Mouse (Mus musculus) kidney, postnatal 25 days (tissue): ENCODE data around the gene Alkbh1.

ENCODE experiments used
- DNase-seq, 2 experiments: peaks; one replicate each; pipeline ENCODE4 v3.0.0; 2021; ENCODE audit warnings: mixed read lengths in 2 of 2

Alkbh1 gene

DNA sequence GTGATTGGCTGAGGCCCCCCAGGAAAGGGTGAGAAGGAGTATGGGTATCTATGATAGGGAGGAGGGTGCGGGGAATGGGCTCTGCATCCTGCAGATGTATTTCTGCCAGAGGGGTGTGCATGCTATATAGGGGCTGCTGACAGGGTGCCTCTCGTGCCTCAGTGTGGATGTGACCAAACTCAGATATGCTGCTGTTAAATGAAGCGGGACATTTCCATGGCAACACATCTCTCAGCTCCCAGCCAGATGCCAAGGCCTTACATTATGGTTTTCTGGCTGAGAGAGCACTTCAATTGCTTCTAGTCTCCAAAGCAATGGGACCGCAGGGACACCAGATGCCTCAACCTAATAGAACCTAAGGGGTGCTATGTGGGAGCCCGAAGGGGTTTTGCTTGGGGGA lies 24.9 kb downstream of the Alkbh1 start:
- DNase-seq: no peak

GRCm38 (mm10) chr12:87416690-87417089 lies 27.1 kb downstream of the Alkbh1 start:
- DNase-seq: peak; percentile 74 to 83

GRCm38 (mm10) chr12:87415358-87415757 lies 28.5 kb downstream of the Alkbh1 start:
- no peak for DNase-seq

DNA sequence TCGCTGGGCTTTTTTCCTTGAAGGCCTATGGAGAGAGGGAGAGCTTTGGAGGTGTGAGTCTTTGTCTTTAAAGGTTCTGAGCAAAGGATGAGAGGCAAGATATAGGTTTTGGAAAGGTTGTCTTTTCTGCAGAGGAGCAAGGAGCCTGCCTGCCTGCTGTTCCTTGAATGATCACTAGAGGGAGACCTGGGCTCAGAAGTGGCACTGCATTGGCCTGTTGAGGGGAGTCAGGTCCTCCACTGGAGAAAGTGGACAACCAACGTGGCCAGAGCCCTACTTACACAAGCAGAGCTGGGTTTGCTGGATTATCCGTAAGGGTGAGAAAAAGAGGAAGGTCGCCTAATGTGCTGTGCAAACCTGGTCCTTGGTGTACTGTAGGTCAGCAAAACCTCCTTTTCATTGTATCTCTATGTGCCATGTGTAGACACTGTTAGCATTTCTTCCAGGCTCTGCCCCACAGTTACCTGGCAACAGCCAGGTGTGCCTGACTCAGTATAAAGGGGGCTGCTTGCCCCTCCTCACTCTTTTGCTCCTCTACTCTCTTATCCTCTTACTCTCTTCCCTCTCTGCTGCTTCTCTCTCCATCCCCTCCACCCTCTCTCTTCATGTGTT lies 30.5 kb downstream of the Alkbh1 start:
- DNase-seq: peak; percentile 69 to 84

- no peak for DNase-seq
Observed at GRCm38 (mm10) chr12:87410999-87411398, 32.8 kb downstream of the Alkbh1 start.

DNA sequence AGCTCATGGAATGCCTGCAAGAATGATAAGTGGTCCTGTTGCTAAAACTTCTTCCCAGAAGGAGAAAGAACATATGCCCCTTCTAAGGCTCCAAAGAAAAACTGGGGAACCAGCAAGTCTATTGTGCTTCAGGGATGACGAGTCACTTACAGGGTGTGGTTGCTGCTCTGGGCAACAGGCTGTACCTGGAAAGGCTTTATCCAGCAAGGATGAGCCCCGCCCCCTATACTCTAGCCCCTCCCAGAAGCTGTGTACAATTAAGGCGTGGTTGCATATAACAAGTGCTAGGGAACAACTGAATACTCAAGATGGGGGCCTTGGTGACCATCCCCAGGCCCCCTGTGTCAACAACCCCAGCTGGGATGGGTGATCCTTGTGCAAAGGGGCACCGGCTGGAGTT lies 34.7 kb downstream of the Alkbh1 start:
- no peak for DNase-seq

GRCm38 (mm10) chr12:87407869-87408605 lies 35.8 kb downstream of the Alkbh1 start:
- peak; percentile 63 to 70 for DNase-seq

DNA sequence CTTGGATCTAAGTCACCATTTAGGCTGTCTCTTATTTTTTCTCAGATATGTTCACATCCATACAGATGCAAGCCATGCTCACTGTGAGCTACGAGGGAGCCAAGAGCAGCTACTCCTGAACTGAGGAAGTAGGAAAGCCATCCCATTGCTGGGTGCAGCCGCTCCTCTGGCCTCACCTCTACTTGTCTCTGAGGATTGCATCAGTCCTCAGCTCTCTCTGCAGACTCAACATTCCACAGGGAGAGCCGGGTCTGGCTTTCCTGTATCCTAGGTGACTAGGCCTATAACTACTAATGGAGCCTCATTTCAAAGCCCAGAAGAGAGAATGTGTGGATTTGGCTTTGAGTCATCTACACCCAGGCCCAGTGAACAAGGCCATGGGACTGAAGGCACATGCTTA lies 38.1 kb downstream of the Alkbh1 start:
- no peak for DNase-seq

DNA sequence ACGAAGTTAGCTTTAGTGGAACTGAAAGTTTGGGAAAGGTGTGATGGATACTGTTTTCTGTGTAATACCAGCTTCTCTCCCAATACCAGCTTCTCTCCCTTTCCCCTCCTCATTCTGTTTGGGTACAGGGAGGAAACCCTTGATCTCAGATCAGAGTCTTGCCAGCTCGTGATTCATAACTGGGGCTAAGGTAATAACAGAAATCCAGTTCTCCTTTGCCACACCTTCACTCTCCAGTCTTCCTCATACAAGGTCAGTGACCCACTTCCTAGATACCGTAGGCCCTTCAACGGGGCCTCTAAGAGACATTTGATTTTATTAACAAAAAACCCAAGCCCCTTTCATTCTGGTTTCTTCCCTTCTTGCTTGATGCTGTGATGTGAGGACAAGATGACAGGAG lies 38.7 kb downstream of the Alkbh1 start:
- DNase-seq: no peak

DNA sequence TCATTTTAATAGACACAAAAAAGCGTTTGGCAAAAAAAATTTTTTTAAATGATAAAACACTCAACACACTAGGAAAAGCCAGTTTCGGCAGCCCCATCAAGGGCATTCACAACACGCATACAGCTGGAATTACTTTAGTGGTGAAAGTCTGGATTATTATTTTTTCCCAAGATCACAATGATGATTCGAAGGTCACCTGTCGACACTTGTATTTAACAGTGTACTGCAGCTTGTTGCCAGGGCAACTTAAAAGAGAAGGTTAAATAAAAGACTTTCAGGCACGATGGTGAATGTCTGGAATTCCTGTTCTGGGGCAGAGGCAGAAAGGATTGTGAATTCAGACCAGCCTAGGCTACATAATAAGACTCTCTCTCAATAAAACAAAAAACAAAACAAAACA lies 41.9 kb downstream of the Alkbh1 start:
- DNase-seq: no peak

GRCm38 (mm10) chr12:87399119-87399819 lies 44.5 kb downstream of the Alkbh1 start:
- DNase-seq: no peak

DNA sequence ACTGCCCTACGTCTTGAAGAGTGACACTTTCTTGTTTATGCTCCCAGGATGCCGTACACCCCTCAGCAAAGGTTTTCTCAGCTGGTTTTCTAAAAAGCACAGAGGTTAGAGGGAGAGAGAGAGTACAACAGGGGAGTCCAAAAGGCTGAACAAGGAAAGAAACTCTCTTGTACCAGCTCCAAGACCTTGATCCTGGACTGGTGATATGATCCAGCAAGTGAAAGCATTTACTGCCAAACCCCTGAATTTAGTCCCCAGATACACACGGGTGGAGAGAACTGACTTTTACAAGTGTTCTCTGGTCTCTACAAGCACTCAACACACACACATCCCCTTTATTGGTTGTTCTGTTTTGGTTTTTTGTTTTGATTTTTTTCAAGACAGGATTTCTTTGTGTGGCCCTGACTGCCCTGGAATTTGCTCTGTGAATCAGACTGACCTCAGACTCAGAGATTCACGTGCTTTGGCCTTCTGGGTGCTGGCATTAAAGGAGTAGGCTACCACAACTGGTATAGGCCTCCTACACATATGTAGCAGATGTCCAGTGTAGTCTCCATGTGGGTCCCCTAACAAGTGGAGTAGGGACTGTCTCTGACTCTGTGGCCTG lies 45.9 kb downstream of the Alkbh1 start:
- DNase-seq: peak; percentile 41 to 56

DNA sequence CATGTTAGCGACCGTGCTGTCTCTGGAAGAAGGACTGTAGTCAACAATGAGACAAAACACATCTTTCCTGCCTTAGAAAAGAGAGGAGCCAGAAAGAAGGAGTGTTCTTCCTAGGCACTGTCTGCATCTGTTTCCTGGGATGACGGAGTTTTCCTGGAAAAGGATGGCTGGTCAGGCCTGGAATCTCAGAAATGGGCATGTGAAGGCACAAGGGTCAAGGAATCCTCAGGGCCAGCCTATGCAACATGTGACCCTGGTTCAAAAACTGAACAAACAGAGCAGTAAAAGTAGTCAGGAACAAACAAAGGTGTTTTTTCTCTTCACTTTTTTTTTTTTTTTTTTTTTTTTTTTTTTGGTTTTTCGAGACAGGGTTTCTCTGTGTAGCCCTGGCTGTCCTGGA lies 46.7 kb downstream of the Alkbh1 start:
- no peak for DNase-seq

- DNase-seq: peak; percentile 50 to 63
Observed at GRCm38 (mm10) chr12:87394316-87394715, 49.5 kb downstream of the Alkbh1 start.

- peak; percentile 41 to 66 for DNase-seq
Observed at GRCm38 (mm10) chr12:87393447-87394145, 50.2 kb downstream of the Alkbh1 start.

- no peak for DNase-seq
Observed at GRCm38 (mm10) chr12:87391355-87391754, 52.5 kb downstream of the Alkbh1 start.

DNA sequence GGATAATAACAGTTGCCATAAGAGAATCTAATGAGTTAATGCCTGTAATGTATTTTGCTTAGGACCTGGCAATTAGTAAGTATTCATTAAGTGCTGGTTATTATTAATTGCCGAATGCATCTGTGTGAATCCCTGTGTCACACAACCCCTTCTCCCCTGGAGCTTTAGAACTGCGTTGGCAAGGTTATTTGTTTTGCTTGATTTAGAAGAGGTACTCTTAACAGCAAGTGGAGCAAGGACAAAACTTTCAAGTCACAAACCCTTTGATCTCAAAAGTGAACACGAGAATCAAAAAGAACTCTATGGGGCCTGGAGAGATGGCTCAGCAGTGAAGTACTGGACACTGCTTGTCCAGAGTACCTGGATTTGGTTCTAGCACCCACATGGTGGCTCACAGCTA lies 54.6 kb downstream of the Alkbh1 start:
- DNase-seq: no peak

DNA sequence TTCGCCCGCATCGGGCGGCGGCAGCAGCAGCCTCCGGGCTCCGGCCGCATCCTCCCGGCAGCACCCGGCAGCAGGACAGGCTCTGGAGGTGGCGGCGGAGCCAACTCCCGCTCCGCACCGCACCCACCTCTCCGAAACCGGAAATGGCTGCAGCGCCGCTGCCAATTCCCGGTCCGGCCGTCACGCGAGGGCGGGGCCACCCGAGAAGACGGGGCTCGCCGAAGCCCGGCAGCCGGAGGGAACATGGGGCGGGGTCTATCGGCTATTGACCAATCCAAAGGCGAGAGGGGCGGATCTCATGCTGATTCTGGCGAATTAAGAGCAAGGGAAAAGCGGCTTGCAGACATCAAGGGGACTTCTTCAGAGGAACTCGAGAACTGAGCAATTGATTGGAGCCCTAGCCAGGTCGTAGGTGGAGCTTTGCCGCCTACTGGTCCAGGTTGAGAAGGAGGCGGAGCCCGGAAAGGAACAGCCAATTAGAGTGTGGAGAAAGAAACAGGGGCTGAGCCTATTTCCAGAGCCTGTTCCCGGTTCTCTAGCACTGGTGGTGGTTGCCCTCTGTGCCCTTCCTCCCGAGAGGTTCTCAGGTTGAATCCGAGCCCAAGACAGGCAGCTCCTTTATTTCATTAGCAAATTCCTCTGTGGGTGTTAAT lies 55.6 kb downstream of the Alkbh1 start, which contains the start of gene Sptlc2:
Gene Sptlc2, minus strand, starts transcription at position 234 of the 653 bp plus-strand sequence.
- peak; percentile 99 to 100 for DNase-seq

GRCm38 (mm10) chr12:87387171-87388121 lies 56.4 kb downstream of the Alkbh1 start:
- peak; percentile 28 to 57 for DNase-seq

DNA sequence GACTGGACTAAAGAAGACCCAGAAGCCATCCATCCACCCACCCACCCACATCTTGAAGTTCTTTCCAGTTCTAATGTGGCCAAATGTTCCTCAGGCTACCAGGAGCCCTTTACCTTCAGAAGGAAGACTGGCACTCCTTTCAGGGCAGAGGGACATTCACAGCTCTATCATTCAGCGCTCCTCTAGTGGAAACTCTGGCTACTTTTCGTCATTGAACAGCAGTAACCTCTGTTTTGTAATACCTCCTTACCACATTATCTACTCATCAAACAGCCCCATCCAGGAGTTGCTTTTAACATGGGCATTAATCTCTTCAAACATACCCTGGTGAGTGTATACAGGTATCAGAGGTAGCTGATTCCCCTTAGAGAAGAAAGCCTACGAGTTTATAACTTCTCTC lies 58.8 kb downstream of the Alkbh1 start:
- DNase-seq: no peak

DNA sequence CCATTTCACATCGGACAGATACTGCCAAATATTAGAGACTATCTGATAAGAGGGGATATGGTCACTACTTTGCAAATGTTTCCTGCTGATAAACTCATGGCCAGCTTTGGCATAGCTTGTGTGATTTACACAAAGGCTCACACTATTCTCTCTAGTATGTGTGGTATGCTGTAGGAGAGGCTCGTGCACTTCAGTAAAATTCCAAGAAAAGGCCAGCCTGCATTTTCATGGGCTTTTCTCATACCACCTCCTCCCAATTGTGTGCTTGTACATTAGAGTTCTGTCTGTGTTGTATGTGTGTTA lies 62.5 kb downstream of the Alkbh1 start:
- no peak for DNase-seq
